Mouse (Mus musculus) cerebellum, adult 2 months (tissue): ENCODE measurements around the gene Cyp4a10.
"Not testable (repeated sequence)": the region's sequence is repeated elsewhere in the genome, so short reads cannot be mapped to it uniquely, and the experiment has no call there.

Source experiments
- CTCF ChIP-seq: fragments of 200-500 bp; IDR thresholded peaks from 2 replicates; pipeline ENCODE4 v1.5.1; 2011; ENCODE audit warnings: low read depth, mild to moderate bottlenecking, control low read depth, low read length, moderate library complexity, borderline replicate concordance; ENCODE audit not compliant: insufficient read depth
- POLR2A ChIP-seq: fragments of 200-500 bp; IDR thresholded peaks from 2 replicates; pipeline ENCODE4 v1.6.1; 2011; ENCODE audit warnings: low read length, control low read depth, borderline replicate concordance; ENCODE audit not compliant: insufficient read depth

- not testable (repeated sequence) for TF ChIP-seq CTCF, POLR2A
Measured at GRCm38 (mm10) chr4:115564469-115565225, 46.6 kb downstream of the Cyp4a10 start.
